Comparison of ENCODE assay signal across 25 mouse cellular contexts in genomic region chr2:35101443-35101842, GRCm38 (mm10). TPM values are rescaled to one million over a fixed set of nuclear protein-coding genes. Genes with fewer than 3 reads are reported as not detected.
DNase-seq lines count a peak whose midpoint lies in the region; ATAC-seq lines count a peak whose summit lies in the region.
"Had no signal": no experiment of that assay in that cellular context is flagged by ENCODE, and none has a peak within 500 bp of the region (broad histone marks: within the 10 kb centered on the region; RNA-seq: fewer than 3 reads in every experiment).

Gene AI182371 (minus strand): TSS chr2:35101543.

- H3K27me3 ChIP-seq in heart, embryonic 13.5 days (replicated peaks), result no peaks in the 10 kb centered on the region
- H3K27me3 ChIP-seq in liver, embryonic 13.5 days, result no peaks in the 10 kb centered on the region
- no peaks in the 10 kb centered on the region for H3K27me3 ChIP-seq in liver, embryonic 16.5 days (ENCODE audit: control insufficient read depth, insufficient read depth, low read depth, low read length)
- H3K27me3 ChIP-seq in kidney, embryonic 16.5 days (ENCODE audit: insufficient read depth, low read length), result no peaks in the 10 kb centered on the region
- H3K27me3 ChIP-seq: embryonic facial prominence, embryonic 12.5 days; embryonic facial prominence, embryonic 15.5 days; heart, embryonic 15.5 days; hindbrain, embryonic 12.5 days; hindbrain, embryonic 15.5 days had no signal

- no peak within 1 kb of the TSS for H3K9ac ChIP-seq in heart, embryonic 13.5 days
- no peak within 1 kb of the TSS for H3K9ac ChIP-seq in liver, embryonic 13.5 days
- H3K9ac ChIP-seq in liver, embryonic 16.5 days (ENCODE audit: low read depth, low read length), result no peak within 1 kb of the TSS
- H3K9ac ChIP-seq in kidney, embryonic 16.5 days (replicated peaks; ENCODE audit: low read length), result no peak within 1 kb of the TSS
- H3K9ac ChIP-seq: embryonic facial prominence, embryonic 12.5 days; embryonic facial prominence, embryonic 15.5 days; forebrain, postnatal 0 days; heart, embryonic 15.5 days; hindbrain, embryonic 12.5 days; hindbrain, embryonic 15.5 days had no signal

- no peak for ATAC-seq in heart, embryonic 13.5 days (ENCODE audit: extremely low read depth, insufficient number of reproducible peaks, low FRiP score, low TSS enrichment)
- ATAC-seq in liver, embryonic 13.5 days (ENCODE audit: low read depth), result no peak
- ATAC-seq in liver, embryonic 16.5 days (ENCODE audit: low read depth), result no peak
- ATAC-seq in kidney, embryonic 16.5 days (ENCODE audit: low FRiP score, low TSS enrichment), result no peak
- ATAC-seq: forebrain, embryonic 14.5 days; forebrain, postnatal 0 days; Patski had no signal

- H3K36me3 ChIP-seq in heart, embryonic 13.5 days, result no peaks in the 10 kb centered on the region; the same call in 1 of the 2 replicates
- no peaks in the 10 kb centered on the region for H3K36me3 ChIP-seq in liver, embryonic 13.5 days
- no peaks in the 10 kb centered on the region for H3K36me3 ChIP-seq in liver, embryonic 16.5 days (ENCODE audit: control insufficient read depth, insufficient read depth)
- 0 out of 2 replicates have a peak, but pooled peaks cover 4% of the 10 kb centered on the region for H3K36me3 ChIP-seq in kidney, embryonic 16.5 days (ENCODE audit: insufficient read depth, low read length)
- H3K36me3 ChIP-seq: embryonic facial prominence, embryonic 12.5 days; embryonic facial prominence, embryonic 15.5 days; heart, embryonic 15.5 days; hindbrain, embryonic 12.5 days; hindbrain, embryonic 15.5 days had no signal

- peaks cover 3% of the 10 kb centered on the region; the same call in 1 of the 2 replicates for H3K4me1 ChIP-seq in heart, embryonic 13.5 days
- H3K4me1 ChIP-seq in liver, embryonic 13.5 days (replicated peaks), result 0 out of 2 replicates have a peak, but pooled peaks cover 7% of the 10 kb centered on the region
- peaks cover 7% of the 10 kb centered on the region for H3K4me1 ChIP-seq in liver, embryonic 16.5 days (ENCODE audit: control insufficient read depth, low read depth, low read length)
- no peaks in the 10 kb centered on the region for H3K4me1 ChIP-seq in kidney, embryonic 16.5 days (ENCODE audit: insufficient read depth, low read length)
- H3K4me1 ChIP-seq: embryonic facial prominence, embryonic 12.5 days; embryonic facial prominence, embryonic 15.5 days; hindbrain, embryonic 12.5 days; hindbrain, embryonic 15.5 days had no signal

- H3K4me2 ChIP-seq in heart, embryonic 13.5 days, result no peak within 1 kb of the TSS
- H3K4me2 ChIP-seq in liver, embryonic 13.5 days, result no peak within 1 kb of the TSS
- H3K4me2 ChIP-seq in liver, embryonic 16.5 days (ENCODE audit: low read depth, low read length), result no peak within 1 kb of the TSS
- no peak within 1 kb of the TSS for H3K4me2 ChIP-seq in kidney, embryonic 16.5 days (replicated peaks; ENCODE audit: low read depth, low read length)
- H3K4me2 ChIP-seq: embryonic facial prominence, embryonic 12.5 days; embryonic facial prominence, embryonic 15.5 days; heart, embryonic 11.5 days; heart, embryonic 15.5 days; hindbrain, embryonic 12.5 days; hindbrain, embryonic 15.5 days had no signal

- H3K27ac ChIP-seq in heart, embryonic 13.5 days (replicated peaks), result peak within 1 kb of the TSS; percentile 30; the same call in 1 of the 2 replicates
- peak within 1 kb of the TSS; percentile 44 for H3K27ac ChIP-seq in liver, embryonic 13.5 days
- H3K27ac ChIP-seq in liver, embryonic 16.5 days (ENCODE audit: low read length), result peak within 1 kb of the TSS; percentile 62
- no peak within 1 kb of the TSS for H3K27ac ChIP-seq in kidney, embryonic 16.5 days (ENCODE audit: low read length)
- H3K27ac ChIP-seq: embryonic facial prominence, embryonic 12.5 days; embryonic facial prominence, embryonic 15.5 days; gastrocnemius, adult 2 months; heart, adult 2 months; heart, embryonic 15.5 days; hindbrain, embryonic 12.5 days; hindbrain, embryonic 15.5 days had no signal

- WGBS in heart, embryonic 13.5 days, result 83% methylated on average over 3 of the region's 3 CpGs
- WGBS in liver, embryonic 13.5 days (ENCODE audit: insufficient replicate concordance), result 70% methylated on average over 3 of the region's 3 CpGs
- WGBS in liver, embryonic 16.5 days (ENCODE audit: insufficient replicate concordance), result 75% methylated on average over 3 of the region's 3 CpGs
- WGBS in kidney, embryonic 16.5 days, result 95% methylated on average over 3 of the region's 3 CpGs

- no peak within 1 kb of the TSS for H3K4me3 ChIP-seq in heart, embryonic 13.5 days
- no peak within 1 kb of the TSS; the same call in 1 of the 2 replicates for H3K4me3 ChIP-seq in liver, embryonic 13.5 days (replicated peaks)
- H3K4me3 ChIP-seq in liver, embryonic 16.5 days (ENCODE audit: low read depth, low read length), result peak within 1 kb of the TSS; percentile 15
- no peak within 1 kb of the TSS for H3K4me3 ChIP-seq in kidney, embryonic 16.5 days (ENCODE audit: low read length)
- H3K4me3 ChIP-seq: embryonic facial prominence, embryonic 12.5 days; embryonic facial prominence, embryonic 15.5 days; gastrocnemius, adult 2 months; heart, adult 2 months; heart, embryonic 15.5 days; hindbrain, embryonic 12.5 days; hindbrain, embryonic 15.5 days had no signal

- H3K9me3 ChIP-seq in heart, embryonic 13.5 days, result no peaks in the 10 kb centered on the region
- no peaks in the 10 kb centered on the region for H3K9me3 ChIP-seq in liver, embryonic 13.5 days (replicated peaks)
- H3K9me3 ChIP-seq in liver, embryonic 16.5 days (replicated peaks; ENCODE audit: control insufficient read depth, low read length), result no peaks in the 10 kb centered on the region
- H3K9me3 ChIP-seq in kidney, embryonic 16.5 days (ENCODE audit: low read length), result 0 out of 2 replicates have a peak, but pooled peaks cover 3% of the 10 kb centered on the region
- H3K9me3 ChIP-seq: embryonic facial prominence, embryonic 12.5 days; embryonic facial prominence, embryonic 15.5 days; heart, embryonic 15.5 days; hindbrain, embryonic 12.5 days; hindbrain, embryonic 15.5 days had no signal

- intact Hi-C loops in heart, postnatal 36 days (cut with DNase I), result no loop called here
- intact Hi-C loops in gastrocnemius, postnatal 14 days (cut with DNase I; ENCODE audit: low total_unique reads), result no loop called here

- no peak for DNase-seq in adrenal gland, postnatal 10 days
- no peak for DNase-seq in adrenal gland, postnatal 36 days
- no peak for DNase-seq in heart, postnatal 36 days
- no peak for DNase-seq in liver, embryonic 13.5 days
- DNase-seq in gastrocnemius, postnatal 14 days, result no peak
- DNase-seq: cerebellum, adult 11 months; cerebellum, adult 2 months; cerebellum, adult 9-11 months; cerebellum, postnatal 25 days; forebrain, postnatal 0 days; gastrocnemius, adult 2 months; gastrocnemius, postnatal 36 days; heart, adult 2 months; heart, postnatal 10 days had no signal

RNA-seq across cellular contexts. Expression of gene AI182371, which starts in this region (rescaled TPM):
- 10 to 100 TPM; 18.0 to 41.6 TPM for total RNA-seq in adrenal gland, postnatal 10 days (2021)
- under 1 TPM; 0.26 to 0.40 TPM for total RNA-seq in adrenal gland, postnatal 36 days (2021)
- 0.35 and 0.74 TPM in 2 replicates for polyA plus RNA-seq in heart, embryonic 13.5 days (2015; fragmentation: Nextera tagmentation; extraction: Ambion mirVana)
- total RNA-seq in heart, postnatal 36 days (2021), result under 1 TPM in 1 of 2 experiments, not detected in 1; 0.27 TPM
- 9.9 and 13.4 TPM in 2 replicates for polyA plus RNA-seq in liver, embryonic 13.5 days (2015; fragmentation: Nextera tagmentation; extraction: Ambion mirVana)
- 51.6 and 55.6 TPM in 2 replicates for polyA plus RNA-seq in liver, embryonic 16.5 days (2015; fragmentation: Nextera tagmentation; extraction: Ambion mirVana)
- 0.46 and 0.50 TPM in 2 replicates for polyA plus RNA-seq in kidney, embryonic 16.5 days (2015; fragmentation: Nextera tagmentation; extraction: Ambion mirVana)
- total RNA-seq in gastrocnemius, postnatal 14 days (2021), result under 1 TPM; 0.14 to 0.29 TPM
- total RNA-seq: gastrocnemius, adult 2 months; heart, adult 2 months had no signal

Comparison
In these comparisons a context has a peak if more than half of its experiments do, and no peak if none do; other contexts are left out.
1. RNA of gene AI182371 (total RNA-seq): 18.0 to 41.6 TPM in adrenal gland, postnatal 10 days; 0.26 to 0.40 TPM in adrenal gland, postnatal 36 days, 0.14 to 0.29 TPM in gastrocnemius, postnatal 14 days and 0.27 TPM in heart, postnatal 36 days; every median in the first group is over 10 times any median in the second.